Mouse (Mus musculus) heart, adult 2 months (tissue): ENCODE measurements around the gene Gm49661. TPM values are rescaled to one million over a fixed set of nuclear protein-coding genes. Genes with fewer than 3 reads are reported as not detected.

Experiments
- DNase-seq, 2 experiments: peaks; one replicate each; pipeline ENCODE4 v3.0.0; 2021
- H3K27ac ChIP-seq: fragments of 200-600 bp; 2 replicates; pipeline ENCODE4 v1.8.1; 2022
- H3K27me3 ChIP-seq: fragments of 200-500 bp; 2 replicates; pipeline ENCODE4 v1.6.1; 2012; ENCODE audit warnings: mild to moderate bottlenecking, low read length, inconsistent platforms, mixed read lengths; ENCODE audit not compliant: control insufficient read depth, insufficient read depth
- H3K36me3 ChIP-seq: fragments of 200-500 bp; 2 replicates; pipeline ENCODE4 v1.6.1; 2012; ENCODE audit warnings: low read length, inconsistent platforms; ENCODE audit not compliant: control insufficient read depth, insufficient read depth
- H3K4me1 ChIP-seq: fragments of 200-500 bp; 2 replicates; pipeline ENCODE4 v1.6.1; 2011; ENCODE audit warnings: low read length; ENCODE audit not compliant: control insufficient read depth, insufficient read depth
- H3K4me3 ChIP-seq: fragments of 200-600 bp; 2 replicates; pipeline ENCODE4 v1.8.1; 2022
- H3K79me2 ChIP-seq: fragments of 200-500 bp; replicated peaks from 2 replicates; pipeline ENCODE4 v1.6.1; 2012; ENCODE audit warnings: mild to moderate bottlenecking, inconsistent platforms, low read length, moderate library complexity, mixed read lengths; ENCODE audit not compliant: control insufficient read depth, insufficient read depth
- H3K9ac ChIP-seq: fragments of 200-500 bp; 2 replicates; pipeline ENCODE4 v1.6.1; 2012; ENCODE audit warnings: low read depth, mild to moderate bottlenecking, control low read depth, inconsistent platforms, low read length, mixed read lengths
- CTCF ChIP-seq: fragments of 200-600 bp; IDR thresholded peaks from 2 replicates; pipeline ENCODE4 v1.8.1; 2022; ENCODE audit warnings: antibody characterized with exemption, mild to moderate bottlenecking, moderate library complexity
- EP300 ChIP-seq: fragments of 200-500 bp; IDR thresholded peaks from 2 replicates; pipeline ENCODE4 v1.6.1; 2011; ENCODE audit warnings: low read depth, low read length, control low read depth; ENCODE audit not compliant: insufficient read depth
- POLR2A ChIP-seq: fragments of 200-500 bp; IDR thresholded peaks from 2 replicates; pipeline ENCODE4 v1.6.1; 2011; ENCODE audit warnings: mild to moderate bottlenecking, low read depth, low read length, control low read depth; ENCODE audit not compliant: insufficient read depth
- WGBS: fragments of 180-500 bp; shearing (Covaris S2); methylation state at CpG from one replicate; pipeline ENCODE4 v1.1.7; 2018; 5-methylcytosine and 5-hydroxymethylcytosine counted together
- intact Hi-C: fragments of 180-260 bp; cut with DNase I; formaldehyde crosslinking; loops from one replicate; pipeline ENCODE4 v1.15.1; 2025
- microRNA-seq, 2 experiments: library from miRNA; unstranded; fragments of <30 nt; microRNA quantifications; one replicate each; pipeline ENCODE4 v1.2.0; 2021
- polyA plus RNA-seq: library from polyadenylated mRNA; depleted of rRNA; stranded (reverse); fragments of >200 nt; gene quantifications from 2 replicates; pipeline ENCODE4 v1.2.3, GENCODE M21; 2012; rRNA removed
- total RNA-seq, 2 experiments: library from RNA; stranded (reverse); gene quantifications; 2 replicates each; pipeline ENCODE4 v1.2.3; 2021

The Gm49661 gene
- total and polyA plus RNA-seq, 3 experiments: 1.3 to 2.1 TPM; not detected in 1

GRCm38 (mm10) chr8:84921596-84921995 is 47.6 kb downstream of the Gm49661 start:
- Histone ChIP-seq H3K4me1 (no peaks in the 10 kb centered on the region), H3K27me3 (peaks cover 2% of the 10 kb centered on the region; the same call in 1 of the 2 replicates), H3K36me3 (no peaks in the 10 kb centered on the region), H3K9ac (no peak overlapping the region), H3K27ac (no peak overlapping the region), H3K79me2 (no peaks in the 10 kb centered on the region), H3K4me3 (no peak overlapping the region)
- intact Hi-C loops: no loop called here
- 11% methylated on average over 2 of the region's 2 CpGs for WGBS
- TF ChIP-seq CTCF: no peak
- TF ChIP-seq POLR2A: no peak
- no peak for TF ChIP-seq EP300
- DNase-seq: no peak

GRCm38 (mm10) chr8:84918646-84919045 is 50.6 kb downstream of the Gm49661 start:
- no peak overlapping the region for H3K9ac ChIP-seq
- no peak for DNase-seq
- H3K36me3 ChIP-seq: no peaks in the 10 kb centered on the region
- H3K27me3 ChIP-seq: peaks cover 1% of the 10 kb centered on the region; the same call in 1 of the 2 replicates
- H3K79me2 ChIP-seq: no peaks in the 10 kb centered on the region
- no peaks in the 10 kb centered on the region for H3K4me1 ChIP-seq
- no peak overlapping the region for H3K4me3 ChIP-seq
- TF ChIP-seq EP300 (no peak), CTCF (no peak), POLR2A (no peak)
- WGBS: 85% methylated on average over 15 of the region's 15 CpGs
- no peak overlapping the region for H3K27ac ChIP-seq
- intact Hi-C loops: no loop called here

GRCm38 (mm10) chr8:84917781-84918180 is 51.5 kb downstream of the Gm49661 start:
- TF ChIP-seq EP300 (no peak), CTCF (no peak), POLR2A (no peak)
- Histone ChIP-seq H3K4me3 (no peak overlapping the region), H3K36me3 (no peaks in the 10 kb centered on the region), H3K79me2 (no peaks in the 10 kb centered on the region), H3K9ac (no peak overlapping the region), H3K27me3 (peaks cover 3% of the 10 kb centered on the region), H3K27ac (no peak overlapping the region), H3K4me1 (no peaks in the 10 kb centered on the region; the same call in 1 of the 2 replicates)
- intact Hi-C loops: no loop called here
- no peak for DNase-seq
- 31% methylated on average over 20 of the region's 20 CpGs for WGBS

Small RNAs within 50 kb of the gene (microRNA-seq; reads per million reads assigned to microRNA genes)
- gene Gm24197: 0 reads per million in 2 experiments

Other genes with a start within 250 kb of the Gm49661 start
- under 1 TPM in 1 of 2 experiments, not detected in 1; 0.55 TPM for gene G430095P16Rik, start 246.4 kb downstream of the Gm49661 start, total RNA-seq
- 0.70 TPM in 1 of 2 replicates, not detected in the other for gene G430095P16Rik, start 246.4 kb downstream of the Gm49661 start, polyA plus RNA-seq
- gene Nfix, start 169.1 kb downstream of the Gm49661 start, total RNA-seq: 100 to 1,000 TPM; 274 to 297 TPM
- gene Nfix, start 169.1 kb downstream of the Gm49661 start, polyA plus RNA-seq: 49.0 and 68.7 TPM in 2 replicates
- gene Dand5, start 146.6 kb downstream of the Gm49661 start, total RNA-seq: 10 to 100 TPM; 11.2 to 12.3 TPM
- 6.1 and 7.6 TPM in 2 replicates for gene Dand5, start 146.6 kb downstream of the Gm49661 start, polyA plus RNA-seq
- gene Gadd45gip1, start 137.9 kb downstream of the Gm49661 start, total RNA-seq: 10 to 100 TPM; 27.4 to 29.7 TPM
- gene Gadd45gip1, start 137.9 kb downstream of the Gm49661 start, polyA plus RNA-seq: 13.4 and 21.2 TPM in 2 replicates
- gene Rad23a, start 128.8 kb downstream of the Gm49661 start, total RNA-seq: 10 to 100 TPM; 85.1 to 87.6 TPM
- 77.3 and 101 TPM in 2 replicates for gene Rad23a, start 128.8 kb downstream of the Gm49661 start, polyA plus RNA-seq
- gene Calr, start 122.5 kb downstream of the Gm49661 start, total RNA-seq: 100 to 1,000 TPM; 352 to 416 TPM
- gene Calr, start 122.5 kb downstream of the Gm49661 start, polyA plus RNA-seq: 154 and 269 TPM in 2 replicates
- gene Farsa, start 112.4 kb downstream of the Gm49661 start, total RNA-seq: 10 to 100 TPM; 21.8 to 24.5 TPM
- 32.5 and 41.4 TPM in 2 replicates for gene Farsa, start 112.4 kb downstream of the Gm49661 start, polyA plus RNA-seq
- gene Syce2, start 97.3 kb downstream of the Gm49661 start, total RNA-seq: 1 to 10 TPM; 2.6 to 4.3 TPM
- gene Syce2, start 97.3 kb downstream of the Gm49661 start, polyA plus RNA-seq: 0.33 and 0.64 TPM in 2 replicates
- gene Gcdh, start 75.5 kb downstream of the Gm49661 start, total RNA-seq: 10 to 100 TPM; 71.5 to 89.9 TPM
- 134 and 148 TPM in 2 replicates for gene Gcdh, start 75.5 kb downstream of the Gm49661 start, polyA plus RNA-seq
- under 1 TPM in 1 of 2 experiments, not detected in 1; 0.16 TPM for gene Klf1, start 67.5 kb downstream of the Gm49661 start, total RNA-seq
- 0.08 and 0.23 TPM in 2 replicates for gene Klf1, start 67.5 kb downstream of the Gm49661 start, polyA plus RNA-seq
- gene Dnase2a, start 60.9 kb downstream of the Gm49661 start, total RNA-seq: 1 to 10 TPM; 6.5 to 9.6 TPM
- gene Dnase2a, start 60.9 kb downstream of the Gm49661 start, polyA plus RNA-seq: 9.2 and 10.9 TPM in 2 replicates
- gene Mast1, start 32.1 kb downstream of the Gm49661 start, total RNA-seq: under 1 TPM; 0.07 to 0.10 TPM
- 0.16 and 0.18 TPM in 2 replicates for gene Mast1, start 32.1 kb downstream of the Gm49661 start, polyA plus RNA-seq
- gene Rtbdn, start 22.4 kb downstream of the Gm49661 start, total RNA-seq: not detected
- not detected in 2 replicates for gene Rtbdn, start 22.4 kb downstream of the Gm49661 start, polyA plus RNA-seq
- 100 to 1,000 TPM; 591 to 662 TPM for gene Prdx2, start 154 bp upstream of the Gm49661 start, total RNA-seq
- 464 and 584 TPM in 2 replicates for gene Prdx2, start 154 bp upstream of the Gm49661 start, polyA plus RNA-seq
- gene Rnaseh2a, start 334 bp upstream of the Gm49661 start, total RNA-seq: 10 to 100 TPM; 38.1 to 50.5 TPM
- gene Rnaseh2a, start 334 bp upstream of the Gm49661 start, polyA plus RNA-seq: 33.7 and 46.3 TPM in 2 replicates
- gene Junb, start 9.3 kb upstream of the Gm49661 start, total RNA-seq: 10 to 100 TPM; 10.4 to 19.0 TPM
- 13.1 and 17.3 TPM in 2 replicates for gene Junb, start 9.3 kb upstream of the Gm49661 start, polyA plus RNA-seq
- 1 to 10 TPM; 2.0 TPM for gene Hook2, start 21.2 kb upstream of the Gm49661 start, total RNA-seq
- 2.3 and 2.4 TPM in 2 replicates for gene Hook2, start 21.2 kb upstream of the Gm49661 start, polyA plus RNA-seq
- not detected for gene Best2, start 45.1 kb upstream of the Gm49661 start, total RNA-seq
- gene Best2, start 45.1 kb upstream of the Gm49661 start, polyA plus RNA-seq: not detected in 2 replicates
- 10 to 100 TPM; 58.5 to 71.8 TPM for gene Asna1, start 55.8 kb upstream of the Gm49661 start, total RNA-seq
- gene Asna1, start 55.8 kb upstream of the Gm49661 start, polyA plus RNA-seq: 104 and 133 TPM in 2 replicates
- 10 to 100 TPM; 81.5 to 94.1 TPM for gene Trir, start 57.4 kb upstream of the Gm49661 start, total RNA-seq
- 47.2 and 54.3 TPM in 2 replicates for gene Trir, start 57.4 kb upstream of the Gm49661 start, polyA plus RNA-seq
- 10 to 100 TPM; 26.8 to 28.4 TPM for gene Tnpo2, start 67.5 kb upstream of the Gm49661 start, total RNA-seq
- gene Tnpo2, start 67.5 kb upstream of the Gm49661 start, polyA plus RNA-seq: 26.8 and 34.8 TPM in 2 replicates
- 1 to 10 TPM; 2.4 to 2.5 TPM for gene Fbxw9, start 90.6 kb upstream of the Gm49661 start, total RNA-seq
- gene Fbxw9, start 90.6 kb upstream of the Gm49661 start, polyA plus RNA-seq: 9.3 and 10.5 TPM in 2 replicates
- not detected for gene Gm5741, start 98.5 kb upstream of the Gm49661 start, total RNA-seq
- not detected in 2 replicates for gene Gm5741, start 98.5 kb upstream of the Gm49661 start, polyA plus RNA-seq
- 10 to 100 TPM; 26.1 to 29.4 TPM for gene Dhps, start 102.3 kb upstream of the Gm49661 start, total RNA-seq
- gene Dhps, start 102.3 kb upstream of the Gm49661 start, polyA plus RNA-seq: 31.5 and 33.2 TPM in 2 replicates
- gene Wdr83os, start 111.3 kb upstream of the Gm49661 start, total RNA-seq: 10 to 100 TPM; 39.0 to 41.4 TPM
- 99.3 and 108 TPM in 2 replicates for gene Wdr83os, start 111.3 kb upstream of the Gm49661 start, polyA plus RNA-seq
- gene Wdr83, start 111.9 kb upstream of the Gm49661 start, total RNA-seq: 10 to 100 TPM; 29.4 to 30.2 TPM
- 39.2 and 44.2 TPM in 2 replicates for gene Wdr83, start 111.9 kb upstream of the Gm49661 start, polyA plus RNA-seq
- 10 to 100 TPM; 25.4 to 26.8 TPM for gene Man2b1, start 113.8 kb upstream of the Gm49661 start, total RNA-seq
- gene Man2b1, start 113.8 kb upstream of the Gm49661 start, polyA plus RNA-seq: 37.3 and 42.3 TPM in 2 replicates
- gene Zfp791, start 153.7 kb upstream of the Gm49661 start, total RNA-seq: 1 to 10 TPM; 1.6 to 2.6 TPM
- 1.00 and 1.2 TPM in 2 replicates for gene Zfp791, start 153.7 kb upstream of the Gm49661 start, polyA plus RNA-seq
- not detected for gene Cks1brt, start 182.5 kb upstream of the Gm49661 start, total RNA-seq
- not detected in 2 replicates for gene Cks1brt, start 182.5 kb upstream of the Gm49661 start, polyA plus RNA-seq